Mouse (Mus musculus) bone marrow macrophage, adult 2 months (primary cell): ENCODE results near the gene Tmed1.

Experiments used
- CTCF ChIP-seq: IDR thresholded peaks from 2 replicates; pipeline ENCODE4 v1.5.1; 2012; ENCODE audit warnings: low read depth, mild to moderate bottlenecking, low read length, moderate library complexity
- POLR2A ChIP-seq: IDR thresholded peaks from 2 replicates; pipeline ENCODE4 v1.6.1; 2012; ENCODE audit warnings: mild to moderate bottlenecking, low read depth, low read length, borderline replicate concordance

DNA sequence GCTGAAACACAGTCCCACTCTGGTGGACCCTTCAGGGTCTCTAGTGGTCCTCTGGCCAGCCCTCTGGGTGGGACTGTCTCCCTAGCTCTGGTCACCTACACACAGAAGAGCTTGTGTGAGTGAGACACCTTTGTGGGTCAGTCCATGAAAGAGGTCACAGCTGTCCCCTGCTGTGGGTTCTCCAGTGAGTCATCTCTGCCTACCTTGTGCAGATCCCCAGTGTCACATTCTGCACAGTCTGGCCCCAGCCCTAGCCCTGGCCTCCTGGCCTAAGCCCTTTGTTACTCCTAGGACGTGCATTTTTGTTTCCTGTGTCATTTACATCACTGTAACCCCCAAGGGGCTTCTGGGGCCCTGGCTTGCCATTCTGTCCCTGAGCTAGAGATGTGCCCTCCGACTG lies 16.1 kb downstream of the Tmed1 start:
- TF ChIP-seq CTCF (no peak), POLR2A (no peak)
